Mouse (Mus musculus): ENCODE measurements at regions not wholly inside any gene's neighbourhood (a gene's known extent, or its start where the extent isn't known, plus 50 kb on each side); places are given as distances from the start of the nearest gene placed in this dataset.

DNA sequence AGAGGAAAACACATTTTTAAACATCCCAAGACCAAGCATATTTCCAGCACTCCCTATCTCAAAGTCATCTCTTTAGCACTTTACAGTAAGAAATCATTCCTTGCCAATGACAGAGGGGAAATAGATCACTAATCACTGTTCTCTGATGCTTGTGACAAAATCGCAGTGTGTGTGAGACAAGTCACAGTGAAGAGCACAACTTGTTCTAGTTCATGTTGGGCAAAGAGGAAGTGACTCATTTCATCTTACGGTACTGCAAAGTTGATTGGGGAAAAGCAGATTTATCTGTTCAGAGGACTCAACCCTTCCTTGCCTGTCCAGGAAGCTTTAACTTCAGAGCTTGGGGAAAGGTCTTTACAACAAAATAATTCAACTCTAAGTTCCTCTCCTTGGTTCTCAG lies 2040.6 kb downstream of the A830018L16Rik start:
- TF ChIP-seq POLR2A (IDR thresholded peaks at IDR 0.05; ENCODE audit: low read depth, low read length) (no peak), MAX (IDR thresholded peaks at IDR 0.05; ENCODE audit: low read length) (no peak), PAX5 (IDR thresholded peaks at IDR 0.05; ENCODE audit: low read length) (no peak), TCF12 (IDR thresholded peaks at IDR 0.05; ENCODE audit: low read depth, low read length) (no peak)
